Mouse (Mus musculus) cerebellum, adult 11 months (tissue): Measurements from ENCODE around the gene Krtcap2.
A peak's percentile ranks its signal among the peaks of the same experiment; 100 is the strongest.

Experiments
- DNase-seq: peaks from one replicate; pipeline ENCODE4 v3.0.0; 2022

Gene Krtcap2

DNA sequence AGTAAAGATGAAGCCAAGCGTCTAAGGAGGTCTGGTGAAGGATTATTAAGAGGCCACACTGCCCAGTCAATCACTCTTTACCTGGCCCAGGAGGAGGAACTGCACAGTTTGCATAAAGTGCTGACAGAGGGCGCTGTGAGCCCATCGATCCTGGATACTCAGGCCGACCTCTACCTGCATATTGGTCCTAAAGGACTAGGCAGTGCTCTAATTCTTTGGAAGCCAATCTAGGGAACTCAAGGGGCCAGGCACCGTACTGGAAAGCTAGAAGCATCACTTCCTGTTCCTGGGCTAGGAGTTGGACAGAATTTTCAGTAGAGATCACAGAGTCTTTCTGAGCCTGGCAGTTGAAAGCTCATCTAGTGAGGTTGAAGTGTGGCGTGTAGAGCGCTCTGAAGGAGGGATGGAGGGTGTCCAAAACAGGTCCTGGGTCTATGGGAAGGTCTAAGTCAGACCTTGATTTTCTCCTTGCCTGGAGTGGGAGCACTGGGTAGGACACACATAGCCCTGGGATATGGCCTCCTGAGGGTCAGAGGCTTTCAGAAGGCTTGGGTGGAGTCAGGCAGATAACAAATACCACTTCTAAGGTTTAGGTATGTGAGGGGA is 4.8 kb downstream of the Krtcap2 start:
- peak; percentile 58 for DNase-seq

DNA sequence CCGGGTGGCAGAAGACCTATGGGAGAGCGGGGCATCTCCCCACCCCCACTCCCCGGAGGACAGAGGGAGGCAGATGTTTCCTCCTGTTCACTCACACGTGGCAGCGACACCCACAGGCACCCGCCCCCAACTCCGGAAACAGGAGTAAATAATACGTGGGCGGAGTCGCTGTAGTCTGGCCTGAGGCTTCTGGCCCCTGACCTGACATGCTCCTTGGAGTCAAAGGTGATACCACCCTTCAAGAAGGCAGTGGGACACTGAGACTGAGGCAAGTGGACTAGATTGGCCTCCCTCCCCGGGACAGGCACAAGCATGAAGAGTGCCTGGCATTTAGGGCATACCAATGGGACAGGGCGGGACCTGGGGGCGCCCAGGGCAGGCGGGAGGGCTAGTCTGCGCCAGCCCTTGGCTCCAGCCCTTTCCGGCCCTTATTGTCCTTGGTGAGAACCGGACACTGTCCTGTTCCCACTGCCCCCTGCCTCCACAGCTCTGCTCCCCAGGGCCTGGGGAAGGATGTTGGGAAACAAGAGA is 5.7 kb downstream of the Krtcap2 start:
- DNase-seq: no peak

DNA sequence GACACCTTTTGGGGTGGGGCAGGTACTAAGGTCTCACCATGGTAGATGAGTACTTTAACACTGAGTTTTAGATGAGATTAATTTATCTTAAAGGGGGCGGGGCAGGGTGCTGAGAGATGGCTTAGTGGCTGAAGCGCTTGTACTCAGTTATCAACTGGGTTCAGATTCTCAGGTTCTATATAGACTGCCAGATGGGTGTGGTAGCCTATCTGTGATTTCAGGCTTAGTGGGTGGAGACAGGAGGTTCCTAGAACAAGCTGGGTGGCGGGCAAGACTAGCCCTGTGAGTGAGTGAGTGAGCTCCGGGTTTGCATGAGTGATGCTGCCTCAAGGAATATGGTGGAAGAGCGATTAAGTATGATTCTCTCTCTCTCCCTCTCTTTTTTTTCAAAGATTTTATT is 9.2 kb downstream of the Krtcap2 start:
- DNase-seq: no peak

DNA sequence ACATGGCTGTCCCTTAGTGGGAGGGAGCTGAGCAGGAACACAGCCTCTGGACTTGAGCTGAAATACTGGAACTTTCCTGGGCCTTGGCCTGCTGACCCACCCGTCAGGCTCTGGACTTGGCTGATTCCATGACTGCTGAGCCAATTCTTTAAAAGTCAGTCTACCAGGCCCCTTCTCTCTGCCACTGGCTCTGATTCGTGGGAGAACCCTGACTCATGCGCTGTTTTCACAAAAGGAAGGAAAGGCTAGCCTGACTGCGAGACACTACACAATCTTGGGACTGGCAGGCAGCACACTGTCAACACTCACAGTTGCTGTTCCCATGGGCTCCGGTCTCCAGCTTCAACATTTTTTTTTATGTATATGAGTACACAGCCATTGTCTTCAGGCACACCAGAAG is 10.4 kb downstream of the Krtcap2 start:
- DNase-seq: no peak

DNA sequence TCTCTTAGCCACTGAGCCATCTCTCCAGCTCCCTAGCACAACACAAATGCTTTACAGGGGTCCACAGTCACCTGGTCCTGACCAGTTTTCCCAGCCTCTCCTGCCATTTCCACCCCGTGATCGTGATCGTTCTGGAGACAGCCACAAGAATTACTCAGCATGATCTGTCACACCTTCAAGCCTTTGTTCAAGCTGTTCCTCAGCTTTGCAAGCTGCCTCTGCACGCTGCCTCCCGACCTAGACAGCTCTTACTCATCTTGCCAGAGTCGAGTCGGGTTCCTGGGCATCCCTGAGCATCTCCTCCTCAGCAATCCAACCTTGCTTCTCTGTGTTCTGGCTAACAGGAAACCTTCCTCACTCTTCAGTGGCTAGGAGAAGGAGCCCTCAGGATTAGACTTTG is 13.3 kb downstream of the Krtcap2 start, which contains the start of gene Dpm3:
Gene Dpm3, plus strand, starts transcription at position 283 of the 400 bp plus-strand sequence.
- no peak for DNase-seq

DNA sequence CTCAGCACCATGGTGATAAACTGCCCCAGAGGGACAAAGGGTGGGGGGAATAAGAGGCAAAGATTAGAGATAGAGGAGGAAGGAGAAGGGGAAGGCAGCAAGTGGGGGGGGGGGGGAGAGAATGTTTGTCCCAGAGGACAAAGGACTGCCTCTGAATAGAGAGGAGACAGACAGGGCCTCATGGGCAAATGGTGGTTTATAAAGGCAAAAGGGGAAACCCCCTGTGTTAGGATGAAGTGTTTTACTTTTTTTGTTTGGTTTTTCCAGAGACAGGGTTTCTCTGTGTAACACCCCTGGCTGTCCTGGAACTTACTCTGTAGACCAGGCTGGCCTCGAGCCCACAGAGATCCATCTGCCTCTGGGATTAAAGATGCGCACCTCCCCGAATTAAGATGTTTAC is 14.4 kb downstream of the Krtcap2 start:
- DNase-seq: no peak

DNA sequence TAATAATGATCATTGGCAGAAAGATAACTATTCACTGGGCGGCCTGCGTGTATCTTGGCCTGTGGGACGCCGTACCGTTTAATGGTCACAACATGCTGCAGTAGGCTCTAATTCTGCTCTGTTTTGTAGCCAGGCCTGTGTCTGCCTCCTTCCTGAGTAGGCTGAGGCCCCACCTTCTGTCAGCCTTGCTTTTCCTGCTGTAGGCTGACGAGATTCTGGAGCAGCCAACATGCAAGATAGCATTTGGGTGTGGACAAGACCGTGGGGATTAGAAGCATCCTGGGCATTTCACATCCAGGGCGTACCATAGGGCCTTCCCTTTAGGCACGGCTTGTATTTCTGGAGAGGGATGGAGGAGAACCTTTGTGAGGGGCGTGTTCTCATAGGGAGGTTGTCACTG is 16.7 kb downstream of the Krtcap2 start:
- no peak for DNase-seq

DNA sequence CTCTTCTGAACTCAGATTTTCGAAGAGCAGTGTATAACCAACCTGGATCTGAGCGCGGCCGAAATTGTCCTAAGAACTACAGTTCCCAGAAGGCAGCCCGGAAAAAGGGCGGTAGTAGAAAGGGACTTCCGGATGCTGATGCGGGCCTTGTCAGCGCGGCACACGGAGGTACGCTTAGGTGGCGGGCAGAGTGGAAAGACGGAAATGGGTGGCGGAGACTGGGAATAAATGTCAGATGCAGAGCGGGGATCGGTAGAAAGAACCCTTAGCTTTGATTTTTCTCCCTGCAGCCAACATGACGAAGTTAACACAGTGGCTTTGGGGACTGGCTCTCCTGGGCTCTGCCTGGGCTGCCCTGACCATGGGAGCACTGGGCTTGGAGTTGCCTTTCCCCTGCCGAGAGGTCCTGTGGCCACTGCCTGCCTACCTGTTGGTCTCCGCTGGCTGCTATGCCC is 20.7 kb downstream of the Krtcap2 start:
- DNase-seq: peak; percentile 71

DNA sequence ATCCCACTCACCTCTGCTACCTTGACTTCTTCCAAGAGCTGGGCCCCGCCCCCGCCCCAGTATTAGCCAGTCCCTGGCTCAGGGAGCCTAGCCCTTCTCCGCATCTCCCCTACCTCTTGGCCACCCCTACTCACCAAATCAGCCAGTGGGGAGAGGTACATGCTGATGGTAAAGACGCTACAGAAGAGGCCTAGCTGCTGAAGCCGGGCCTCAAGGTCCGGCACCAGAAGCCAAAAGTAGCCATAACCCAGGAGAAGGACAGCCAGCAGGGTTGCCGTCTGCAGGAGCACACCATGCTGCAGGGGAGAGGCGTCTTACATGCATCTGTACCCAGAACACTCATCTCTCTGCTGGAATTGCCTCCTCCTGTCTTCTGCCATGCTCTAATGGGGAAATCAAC is 23.1 kb downstream of the Krtcap2 start:
- DNase-seq: no peak

DNA sequence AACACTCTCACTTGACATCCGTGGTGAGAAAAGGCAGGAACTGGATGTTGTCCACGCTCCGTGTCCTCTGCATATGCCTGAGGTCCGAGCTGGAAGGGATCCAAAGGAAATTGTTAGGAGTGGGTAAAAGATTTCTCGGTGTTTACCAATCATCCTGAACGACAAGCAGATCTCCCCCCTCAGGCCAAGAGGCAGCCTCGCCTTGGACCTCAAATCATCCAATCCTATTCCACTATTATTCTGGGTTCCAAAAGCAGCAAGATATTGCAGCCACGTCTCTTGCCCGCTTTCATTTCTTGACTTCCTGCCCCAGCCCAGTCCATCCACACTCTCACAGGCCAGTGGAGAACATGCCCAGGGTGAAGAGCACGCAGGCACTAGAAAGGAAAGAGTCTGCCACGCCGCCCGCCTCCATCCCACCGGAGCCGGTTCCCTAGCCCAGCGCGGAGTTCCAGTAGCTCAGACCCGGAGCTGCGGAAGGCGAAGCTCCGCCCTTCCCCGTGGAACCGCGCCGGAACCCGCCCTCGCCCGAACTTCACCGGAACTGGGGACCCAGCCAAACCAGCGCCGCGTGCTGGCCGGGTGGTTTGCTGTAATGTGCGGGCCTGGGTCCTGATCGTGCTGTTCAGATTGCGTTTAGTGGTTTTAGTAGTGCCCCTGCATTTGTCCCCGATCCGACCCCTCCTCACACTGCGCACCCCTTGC is 24.4 kb downstream of the Krtcap2 start, which contains the start of gene Slc50a1:
Gene Slc50a1, minus strand, starts transcription at position 520 of the 705 bp plus-strand sequence.
- peak; percentile 81 for DNase-seq

DNA sequence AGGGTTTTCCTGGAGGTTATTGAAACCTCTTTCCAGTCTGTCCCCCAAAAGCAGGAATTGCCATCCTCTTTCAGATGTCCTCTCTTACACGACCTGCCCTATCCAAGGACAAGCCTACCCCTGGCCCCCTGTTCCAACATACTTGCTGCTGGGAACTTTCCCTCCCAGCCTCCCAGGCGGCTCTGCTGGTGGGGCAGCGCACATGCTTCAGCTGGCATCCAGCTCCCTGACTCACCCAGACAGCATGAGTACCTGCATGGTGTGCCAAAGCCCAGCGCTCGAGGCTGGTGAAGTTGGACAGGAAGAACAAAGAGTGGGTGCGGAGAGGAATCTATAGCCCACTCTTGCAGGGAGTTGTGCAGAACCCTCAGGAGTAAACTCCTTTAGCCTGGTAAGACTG is 25.1 kb downstream of the Krtcap2 start:
- peak; percentile 44 for DNase-seq

DNA sequence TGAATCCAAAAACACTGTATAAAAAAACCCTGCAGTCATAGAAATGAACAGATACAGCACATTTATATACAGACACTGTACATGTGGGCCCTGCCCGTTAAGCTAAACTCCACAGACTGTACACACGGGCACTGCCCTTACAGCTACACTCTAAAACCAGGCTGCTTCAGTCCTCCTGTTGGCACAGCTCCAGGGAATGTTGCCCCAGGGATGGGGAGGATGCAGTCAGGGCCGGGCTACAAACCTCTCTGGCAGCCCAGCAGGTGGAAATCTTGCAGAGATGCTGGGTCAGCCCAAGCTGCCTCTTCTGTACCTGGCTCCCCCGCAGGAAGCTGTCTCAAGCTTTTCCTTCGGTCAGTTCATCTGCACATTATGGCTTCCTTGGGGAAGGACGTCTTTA is 26.0 kb downstream of the Krtcap2 start:
- no peak for DNase-seq

DNA sequence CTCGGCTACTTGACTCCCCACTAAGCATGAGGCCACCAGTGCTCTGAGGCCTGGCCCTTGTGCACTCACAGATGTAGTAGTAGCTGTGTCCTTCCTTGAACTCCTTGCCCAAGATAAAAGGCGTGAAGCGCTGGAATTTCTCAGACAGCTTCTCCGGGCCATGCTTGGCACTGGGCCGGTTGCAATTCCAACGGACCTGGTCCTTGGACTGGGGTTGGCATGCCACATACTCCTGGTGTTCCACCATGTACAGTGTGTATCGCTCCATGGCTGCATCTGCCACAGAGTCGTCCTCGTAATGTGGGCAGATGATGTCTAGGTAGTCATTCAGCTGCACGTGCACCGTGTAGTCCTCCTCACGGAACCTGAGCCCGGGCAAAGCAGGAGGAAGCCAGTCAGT is 30.3 kb downstream of the Krtcap2 start:
- no peak for DNase-seq

DNA sequence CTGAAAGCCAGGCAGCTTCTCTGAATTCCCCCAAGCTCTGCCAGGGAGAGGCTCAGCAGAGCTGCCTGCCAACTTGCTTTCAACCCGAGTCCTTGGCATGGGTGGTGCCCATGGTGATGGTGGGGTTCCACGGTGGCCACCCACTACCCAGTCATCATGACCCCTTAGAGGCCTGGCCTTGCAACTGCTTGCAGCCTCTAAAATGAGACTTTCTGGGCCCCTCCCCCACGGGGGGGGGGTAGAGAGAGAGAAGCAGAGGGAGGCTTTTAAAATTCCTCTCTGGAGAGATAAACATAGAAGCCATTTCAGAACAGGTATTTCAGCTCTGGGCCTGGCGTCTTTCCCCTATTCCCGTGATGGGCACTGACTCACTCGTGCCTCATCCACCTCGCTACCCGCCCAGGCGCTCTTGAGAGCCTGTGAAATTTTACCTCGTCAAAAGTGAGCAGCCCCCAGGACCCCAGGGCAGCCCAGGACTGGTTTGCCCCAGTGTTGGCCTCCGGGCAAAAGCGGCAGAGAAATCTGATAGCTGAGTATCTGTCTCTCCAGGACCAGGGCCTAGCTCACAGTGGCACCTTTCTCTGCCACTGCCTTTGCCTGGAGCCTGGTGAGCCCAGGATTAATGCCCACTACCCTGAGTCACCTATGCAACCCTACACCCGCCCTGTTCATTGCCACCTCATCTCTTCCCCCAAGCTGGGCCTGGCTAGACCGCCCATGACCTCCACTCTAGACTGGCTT is 31.7 kb downstream of the Krtcap2 start:
- DNase-seq: no peak

DNA sequence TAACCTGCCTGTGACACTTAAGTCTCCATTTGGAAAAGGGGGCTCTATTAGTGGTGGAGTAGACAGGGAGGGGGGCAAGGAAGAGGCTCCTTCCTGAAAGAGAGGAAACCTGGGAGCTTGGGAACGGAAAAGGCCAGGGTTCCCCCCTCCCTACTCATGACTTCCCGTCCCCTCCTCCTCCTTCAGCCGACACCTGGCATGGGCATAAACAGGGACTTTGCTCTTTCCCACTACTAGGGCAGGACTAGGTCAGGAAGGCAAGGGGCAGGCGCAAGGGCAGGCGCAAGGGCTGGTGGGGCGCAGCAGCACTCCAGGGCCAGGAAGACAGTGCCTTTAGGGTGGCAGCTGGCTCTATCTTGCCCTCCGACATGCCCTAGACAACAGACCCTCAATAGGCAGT is 32.3 kb downstream of the Krtcap2 start:
- DNase-seq: no peak

DNA sequence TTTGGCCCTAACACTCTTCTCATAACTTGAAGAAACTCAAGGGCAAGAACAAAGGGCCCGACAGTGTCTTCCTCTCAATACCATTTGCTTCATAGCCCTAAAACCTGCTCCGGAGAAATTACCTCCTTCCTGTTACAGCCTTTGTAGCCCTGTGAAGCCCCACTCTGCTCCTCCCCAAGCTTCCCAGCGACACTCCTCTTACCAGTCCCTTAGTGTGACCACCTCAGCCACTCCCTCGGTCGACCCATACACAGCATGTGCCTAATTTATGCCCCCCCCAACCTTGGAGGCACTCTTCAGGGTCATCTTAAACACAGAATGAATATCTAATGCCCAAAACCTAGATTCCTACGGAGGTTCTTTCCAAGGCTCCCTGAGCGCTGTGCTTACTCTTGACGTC is 32.9 kb downstream of the Krtcap2 start:
- DNase-seq: no peak

DNA sequence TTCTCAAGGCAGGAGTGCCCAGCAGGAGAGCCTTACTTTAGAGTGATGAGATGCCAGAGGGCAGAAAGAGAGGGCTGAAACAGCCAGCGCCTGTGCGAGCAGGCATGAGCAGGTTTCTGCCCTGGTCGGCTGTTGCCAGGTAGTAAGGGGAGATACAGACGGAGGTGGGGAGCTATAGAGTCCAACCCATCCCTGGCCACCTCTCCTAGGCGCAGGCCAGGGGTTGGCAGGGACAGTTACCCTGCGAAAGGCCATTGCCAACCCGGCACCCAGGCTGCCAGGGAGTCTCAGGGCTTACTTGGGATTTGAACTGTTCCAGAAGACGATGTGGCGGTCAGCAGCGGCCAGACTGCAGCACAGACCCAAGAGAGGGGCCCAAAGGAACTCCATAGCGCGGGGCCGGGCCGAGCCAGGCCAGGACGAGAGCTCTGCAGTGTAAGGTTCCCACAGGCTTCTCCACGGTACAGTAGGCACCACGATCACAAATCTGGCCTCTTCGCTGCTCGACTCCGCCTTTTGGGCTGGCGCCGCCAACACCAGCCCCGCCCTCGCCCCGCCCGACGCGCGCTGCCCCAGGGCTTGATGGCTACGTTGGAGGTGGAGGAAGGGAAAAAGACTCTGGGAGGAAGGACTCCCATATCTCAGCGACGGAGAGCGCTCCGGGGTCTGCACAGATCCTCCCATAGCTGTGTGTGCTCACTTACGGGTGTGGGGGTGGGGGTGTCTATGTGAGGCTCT is 33.6 kb downstream of the Krtcap2 start:
- DNase-seq: peak; percentile 84

DNA sequence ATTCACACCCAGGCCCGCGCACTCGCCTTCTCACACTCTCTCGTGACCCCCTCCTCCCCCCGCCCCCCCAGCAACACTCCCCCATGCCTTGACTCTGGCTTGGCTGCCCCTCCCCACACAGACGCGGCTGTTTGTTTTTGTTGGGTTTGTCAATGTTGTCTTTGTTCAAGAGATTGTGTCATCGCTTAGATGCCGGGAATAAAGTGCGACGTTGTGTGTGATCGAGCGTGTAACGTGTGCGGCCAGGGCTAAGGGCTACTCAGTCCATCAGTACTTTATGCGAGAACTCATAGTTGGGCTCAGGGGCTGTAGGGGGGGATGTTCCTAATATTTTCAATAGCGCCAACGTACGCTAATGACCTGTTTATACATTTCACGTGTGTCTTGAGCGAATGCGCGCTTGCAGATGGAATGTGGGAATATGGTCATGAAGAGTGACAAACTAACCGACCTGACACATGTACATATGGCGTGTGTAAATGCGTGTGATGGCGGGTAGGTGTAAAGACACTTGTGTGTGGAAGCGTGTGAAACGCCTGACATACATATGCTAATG is 34.4 kb downstream of the Krtcap2 start:
- DNase-seq: no peak

DNA sequence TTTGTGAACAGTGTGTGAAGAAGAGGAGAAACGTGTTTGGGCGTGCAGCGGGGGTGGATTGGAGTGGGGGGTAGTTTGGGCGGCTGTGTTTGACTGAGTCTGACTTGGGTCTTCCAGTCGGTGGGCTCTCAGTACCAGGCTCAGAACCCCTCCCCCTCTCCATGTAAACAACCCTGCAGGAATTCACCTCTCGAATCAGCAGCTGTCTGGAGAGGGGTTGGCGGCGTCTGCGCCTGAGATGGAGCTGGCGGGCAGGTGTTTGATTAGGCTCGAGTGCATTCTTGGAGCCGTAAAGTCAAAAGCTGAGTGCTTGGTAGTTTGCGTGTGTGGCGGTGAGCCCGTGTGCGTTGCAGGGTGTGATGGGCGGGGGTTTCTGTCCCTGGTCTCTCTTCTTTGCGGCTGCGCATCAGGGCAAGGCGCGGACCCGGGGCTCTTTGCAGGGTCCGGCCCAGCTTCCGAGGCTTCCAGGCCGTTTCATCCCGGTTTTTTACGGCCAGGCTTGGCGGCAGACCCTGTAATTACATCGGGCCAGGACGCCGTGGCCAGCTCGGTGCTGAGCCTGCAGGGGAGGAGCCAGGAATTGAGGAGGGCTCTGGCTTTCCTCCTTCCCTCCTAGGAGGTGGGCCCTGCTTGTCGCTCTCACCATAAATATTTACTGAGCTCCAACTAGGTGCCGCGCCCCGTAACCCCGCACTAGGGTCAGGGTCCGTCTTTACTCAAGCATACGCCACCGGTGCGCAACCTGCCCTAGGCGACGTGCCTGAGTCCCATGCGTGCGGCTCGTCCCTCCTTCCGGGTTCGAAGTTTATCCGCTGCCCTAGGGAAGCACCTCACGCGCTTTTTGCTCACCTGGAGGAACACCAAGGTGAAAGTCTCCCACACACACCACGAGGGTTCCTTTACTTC is 35.1 kb downstream of the Krtcap2 start, which contains the start of gene Efna1:
Gene Efna1, minus strand, starts transcription at position 537 of the 906 bp plus-strand sequence.
- DNase-seq: peak; percentile 50

DNA sequence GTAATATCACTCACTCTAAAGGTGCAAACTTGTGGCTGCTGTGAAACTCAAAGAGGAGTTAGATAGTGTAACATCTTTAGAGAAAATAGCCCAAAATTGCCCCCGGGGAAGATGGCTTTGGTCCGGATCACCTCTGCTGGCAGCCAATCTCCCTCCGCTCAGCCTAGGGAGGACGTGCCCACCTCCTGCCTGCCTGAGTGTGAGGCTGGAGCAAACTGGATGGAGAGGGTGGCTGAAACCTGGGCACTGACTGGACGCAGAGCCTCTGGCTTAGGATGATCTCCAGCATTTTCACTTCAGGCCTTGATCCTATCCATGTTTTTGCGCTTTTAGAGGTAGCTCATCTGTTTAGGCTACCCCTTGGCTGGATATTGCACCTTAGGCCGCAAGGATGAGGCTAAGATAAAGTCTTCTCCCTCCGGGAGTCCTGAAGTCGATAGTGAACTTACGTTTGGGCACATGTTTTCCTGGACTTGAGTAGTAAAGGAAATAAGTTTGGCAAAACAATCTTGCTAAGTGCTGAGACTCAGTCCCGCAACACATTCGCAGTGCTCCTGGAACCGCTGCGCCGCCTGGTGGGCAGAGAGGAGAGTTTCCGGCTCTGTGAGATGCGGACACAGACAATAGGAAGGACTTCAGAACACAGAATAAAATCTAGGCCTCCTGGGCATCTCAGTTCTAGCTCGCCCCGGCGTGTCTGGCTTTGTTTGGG is 36.0 kb downstream of the Krtcap2 start:
- DNase-seq: peak; percentile 77

DNA sequence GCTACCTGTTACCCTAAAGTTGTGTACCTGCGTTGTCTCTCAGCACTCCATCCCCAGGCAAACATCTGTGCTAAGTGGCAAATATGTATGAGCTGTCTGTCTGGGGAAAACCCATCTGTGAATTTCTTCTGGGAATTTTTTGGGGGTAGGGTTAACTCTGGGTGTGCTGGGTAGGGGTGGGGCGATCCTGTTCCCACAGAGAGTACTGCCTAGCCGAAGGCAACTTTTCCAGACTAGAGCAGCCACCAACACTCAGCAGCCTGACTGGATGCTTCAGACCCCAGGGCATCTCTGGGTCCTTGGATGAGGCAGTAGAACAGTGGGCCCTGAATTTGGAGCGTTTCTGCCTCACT is 36.5 kb downstream of the Krtcap2 start:
- no peak for DNase-seq
